Mouse (Mus musculus): ENCODE measurements around the gene Srpk3. TPM values are rescaled to one million over a fixed set of nuclear protein-coding genes. Genes with fewer than 3 reads are reported as not detected.

Gene Srpk3
- 1.1 and 5.5 TPM in 2 replicates for polyA plus RNA-seq (2012; rRNA removed)

GRCm38 (mm10) chrX:73774168-73774760, at the start of gene Srpk3:
TSS of gene Srpk3 (plus strand) at chrX:73774405.

GRCm38 (mm10) chrX:73756334-73757140, 17.7 kb upstream of the Srpk3 start, which contains the start of gene Plxnb3:
TSS of gene Plxnb3 (plus strand) at chrX:73757090.

GRCm38 (mm10) chrX:73786364-73787224, 12.4 kb downstream of the Srpk3 start, which contains the start of the genes Idh3g and Ssr4:
TSS of gene Idh3g (minus strand) at chrX:73786897.
TSS of gene Ssr4 (plus strand) at chrX:73787028.

GRCm38 (mm10) chrX:73824185-73825151, 50.3 kb downstream of the Srpk3 start, which contains the start of gene Pdzd4:
TSS of gene Pdzd4 (minus strand) at chrX:73824969.

Other genes with a start within 250 kb of the Srpk3 start
- 11.3 and 16.0 TPM in 2 replicates for gene Dusp9, start 135.0 kb upstream of the Srpk3 start, polyA plus RNA-seq (2012; rRNA removed)
- 17.0 TPM in 2 replicates for gene Pnck, start 114.3 kb upstream of the Srpk3 start, polyA plus RNA-seq (2012; rRNA removed)
- 30.6 and 49.4 TPM in 2 replicates for gene Slc6a8, start 101.3 kb upstream of the Srpk3 start, polyA plus RNA-seq (2012; rRNA removed)
- 71.0 and 75.1 TPM in 2 replicates for gene Bcap31, start 58.2 kb upstream of the Srpk3 start, polyA plus RNA-seq (2012; rRNA removed)
- 10.3 and 12.6 TPM in 2 replicates for gene Abcd1, start 57.8 kb upstream of the Srpk3 start, polyA plus RNA-seq (2012; rRNA removed)
- gene Plxnb3, start 17.3 kb upstream of the Srpk3 start, polyA plus RNA-seq (2012; rRNA removed) = 0.22 and 0.41 TPM in 2 replicates
- gene Idh3g, start 12.5 kb downstream of the Srpk3 start, polyA plus RNA-seq (2012; rRNA removed) = 167 and 344 TPM in 2 replicates
- 83.3 and 142 TPM in 2 replicates for gene Ssr4, start 12.6 kb downstream of the Srpk3 start, polyA plus RNA-seq (2012; rRNA removed)
- 23.2 and 40.3 TPM in 2 replicates for gene Pdzd4, start 50.6 kb downstream of the Srpk3 start, polyA plus RNA-seq (2012; rRNA removed)
- gene Avpr2, start 117.7 kb downstream of the Srpk3 start, polyA plus RNA-seq (2012; rRNA removed) = 0.05 TPM in 1 of 2 replicates, not detected in the other
- gene L1cam, start 121.7 kb downstream of the Srpk3 start, polyA plus RNA-seq (2012; rRNA removed) = 29.2 and 43.4 TPM in 2 replicates
- gene Arhgap4, start 147.5 kb downstream of the Srpk3 start, polyA plus RNA-seq (2012; rRNA removed) = 4.8 and 5.8 TPM in 2 replicates
- gene Naa10, start 147.5 kb downstream of the Srpk3 start, polyA plus RNA-seq (2012; rRNA removed) = 126 and 150 TPM in 2 replicates
- gene Renbp, start 156.4 kb downstream of the Srpk3 start, polyA plus RNA-seq (2012; rRNA removed) = 18.6 and 27.2 TPM in 2 replicates
- 49.0 and 83.0 TPM in 2 replicates for gene Hcfc1, start 192.0 kb downstream of the Srpk3 start, polyA plus RNA-seq (2012; rRNA removed)
- gene Irak1, start 249.5 kb downstream of the Srpk3 start, polyA plus RNA-seq (2012; rRNA removed) = 53.1 and 61.3 TPM in 2 replicates

Data from central nervous system, embryonic 11.5 days (tissue).